Mouse (Mus musculus): ENCODE data around the gene Hamp2. TPM values are rescaled to one million over a fixed set of nuclear protein-coding genes. Genes with fewer than 3 reads are reported as not detected.
"Not testable (repeated sequence)": the region's sequence is repeated elsewhere in the genome, so short reads cannot be mapped to it uniquely, and the experiment has no call there.

The Hamp2 gene
- polyA plus RNA-seq (2011; ENCODE audit: insufficient read length, low read depth, missing spikeins) = not detected in 2 replicates

DNA sequence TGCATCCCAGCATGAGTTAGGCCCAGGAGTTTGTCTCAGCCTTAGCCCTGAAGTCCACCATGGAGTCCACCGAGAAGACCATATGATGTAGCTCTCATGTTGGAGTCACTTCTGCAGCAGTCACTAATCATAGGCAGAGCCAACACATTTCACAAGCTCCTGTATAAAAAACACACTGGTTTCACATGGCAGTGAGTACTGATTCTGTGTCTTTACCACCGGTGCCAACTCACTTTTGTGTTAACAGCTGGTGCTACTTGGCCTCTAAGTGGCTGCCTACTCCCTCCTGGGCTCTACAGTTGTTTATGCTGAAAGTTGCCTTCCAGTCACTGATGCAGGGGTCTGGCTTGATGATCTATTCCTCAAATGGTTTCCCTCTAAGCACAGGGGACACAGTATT is at the start of gene Hamp2:
Hamp2 (minus strand) TSS at position 101 of the 400 bp plus-strand sequence.
- H3K4me3 ChIP-seq (ENCODE audit: insufficient read depth, low read length); H3K4me1 ChIP-seq (ENCODE audit: control insufficient read depth, insufficient read depth, low read length); H3K27ac ChIP-seq (ENCODE audit: insufficient read depth, low read length): not testable (repeated sequence)

DNA sequence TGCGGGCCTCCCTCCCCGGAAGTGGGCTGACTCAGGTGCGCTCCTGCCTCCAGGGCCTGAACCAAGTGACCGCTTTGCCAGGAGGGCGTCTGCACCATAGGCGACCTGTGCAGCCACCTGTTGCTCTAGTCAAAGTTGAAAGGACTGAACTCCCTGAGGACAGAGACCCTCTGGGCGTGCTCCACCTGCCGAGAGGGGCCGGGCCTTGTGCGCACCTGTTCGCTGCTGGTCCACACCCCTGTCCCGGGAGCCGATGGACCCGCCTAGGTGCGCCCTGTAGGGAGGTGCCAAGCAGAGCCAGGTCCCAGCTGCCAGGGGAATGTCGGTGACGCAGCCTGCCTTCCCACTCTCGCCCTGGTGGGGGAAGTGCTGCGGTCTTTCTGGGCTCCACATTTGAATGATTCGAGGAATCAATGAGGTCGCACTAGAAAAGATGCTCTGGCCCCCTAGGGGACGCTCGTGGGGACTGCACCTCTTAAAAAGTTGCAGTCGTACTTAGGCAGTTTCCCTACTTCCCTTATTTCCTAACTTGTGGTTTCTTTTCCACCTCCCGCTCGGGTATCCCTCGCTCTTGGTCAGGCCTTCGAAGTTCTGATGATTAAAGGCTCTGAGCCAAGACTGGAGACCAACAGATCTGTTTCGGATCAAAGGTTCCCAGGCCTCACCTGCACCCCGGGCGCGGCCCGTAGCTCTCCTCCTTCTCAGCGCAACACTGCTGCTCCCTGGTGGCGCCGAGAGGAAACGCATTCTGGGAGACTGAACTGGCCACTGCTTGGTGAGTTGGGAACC is 49.2 kb upstream of the Hamp2 start, which contains the start of gene Fam187b:
Fam187b (plus strand) TSS at position 290 of the 789 bp plus-strand sequence.
- Histone ChIP-seq H3K4me1 (ENCODE audit: control insufficient read depth, insufficient read depth, low read length) (no peaks in the 10 kb centered on the region), H3K4me3 (ENCODE audit: insufficient read depth, low read length) (peak within 1 kb of the TSS; percentile 34), H3K27ac (ENCODE audit: insufficient read depth, low read length) (no peak within 1 kb of the TSS)
- TF ChIP-seq CTCF (IDR thresholded peaks at IDR 0.05; ENCODE audit: borderline replicate concordance, insufficient read depth, low read length) (peak; percentile 95), POLR2A (IDR thresholded peaks at IDR 0.05; ENCODE audit: low read depth, low read length) (no peak)

GRCm38 (mm10) chr7:30973251-30973500 is 48.7 kb upstream of the Hamp2 start, which contains the start of gene Lsr:
Gene Lsr, minus strand, starts transcription at chr7:30973464.
- Histone ChIP-seq H3K4me3 (ENCODE audit: insufficient read depth, low read length) (peak within 1 kb of the TSS; percentile 34), H3K27ac (ENCODE audit: insufficient read depth, low read length) (no peak within 1 kb of the TSS), H3K4me1 (ENCODE audit: control insufficient read depth, insufficient read depth, low read length) (no peaks in the 10 kb centered on the region)
- TF ChIP-seq POLR2A (IDR thresholded peaks at IDR 0.05; ENCODE audit: low read depth, low read length) (no peak), CTCF (IDR thresholded peaks at IDR 0.05; ENCODE audit: borderline replicate concordance, insufficient read depth, low read length) (no peak)

- H3K27ac ChIP-seq (ENCODE audit: insufficient read depth, low read length) = no peak overlapping the region
- no peak for TF ChIP-seq CTCF (IDR thresholded peaks at IDR 0.05; ENCODE audit: borderline replicate concordance, insufficient read depth, low read length)
- TF ChIP-seq POLR2A (IDR thresholded peaks at IDR 0.05; ENCODE audit: low read depth, low read length) = no peak
- no peaks in the 10 kb centered on the region for H3K4me1 ChIP-seq (ENCODE audit: control insufficient read depth, insufficient read depth, low read length)
- no peak overlapping the region for H3K4me3 ChIP-seq (ENCODE audit: insufficient read depth, low read length)
Measured at GRCm38 (mm10) chr7:30972426-30973250, 48.2 kb upstream of the Hamp2 start.

GRCm38 (mm10) chr7:30971901-30972300 is 47.4 kb upstream of the Hamp2 start:
- H3K4me1 ChIP-seq (ENCODE audit: control insufficient read depth, insufficient read depth, low read length) = no peaks in the 10 kb centered on the region
- no peak for TF ChIP-seq CTCF (IDR thresholded peaks at IDR 0.05; ENCODE audit: borderline replicate concordance, insufficient read depth, low read length)
- H3K4me3 ChIP-seq (ENCODE audit: insufficient read depth, low read length) = no peak overlapping the region
- no peak overlapping the region for H3K27ac ChIP-seq (ENCODE audit: insufficient read depth, low read length)

- TF ChIP-seq CTCF (IDR thresholded peaks at IDR 0.05; ENCODE audit: borderline replicate concordance, insufficient read depth, low read length) (no peak), POLR2A (IDR thresholded peaks at IDR 0.05; ENCODE audit: low read depth, low read length) (no peak)
- Histone ChIP-seq H3K27ac (ENCODE audit: insufficient read depth, low read length) (no peak overlapping the region), H3K4me1 (ENCODE audit: control insufficient read depth, insufficient read depth, low read length) (no peaks in the 10 kb centered on the region), H3K4me3 (ENCODE audit: insufficient read depth, low read length) (no peak overlapping the region)
Measured at GRCm38 (mm10) chr7:30969174-30969573, 44.7 kb upstream of the Hamp2 start.

- TF ChIP-seq CTCF (IDR thresholded peaks at IDR 0.05; ENCODE audit: borderline replicate concordance, insufficient read depth, low read length) (no peak), POLR2A (IDR thresholded peaks at IDR 0.05; ENCODE audit: low read depth, low read length) (no peak)
- Histone ChIP-seq H3K4me1 (ENCODE audit: control insufficient read depth, insufficient read depth, low read length) (no peaks in the 10 kb centered on the region), H3K4me3 (ENCODE audit: insufficient read depth, low read length) (no peak overlapping the region), H3K27ac (ENCODE audit: insufficient read depth, low read length) (no peak overlapping the region)
Measured at GRCm38 (mm10) chr7:30968611-30969010, 44.1 kb upstream of the Hamp2 start.

GRCm38 (mm10) chr7:30966657-30967056 is 42.2 kb upstream of the Hamp2 start:
- Histone ChIP-seq H3K4me1 (ENCODE audit: control insufficient read depth, insufficient read depth, low read length) (no peaks in the 10 kb centered on the region), H3K4me3 (ENCODE audit: insufficient read depth, low read length) (no peak overlapping the region), H3K27ac (ENCODE audit: insufficient read depth, low read length) (no peak overlapping the region)
- TF ChIP-seq CTCF (IDR thresholded peaks at IDR 0.05; ENCODE audit: borderline replicate concordance, insufficient read depth, low read length) = no peak
- no peak for TF ChIP-seq POLR2A (IDR thresholded peaks at IDR 0.05; ENCODE audit: low read depth, low read length)

DNA sequence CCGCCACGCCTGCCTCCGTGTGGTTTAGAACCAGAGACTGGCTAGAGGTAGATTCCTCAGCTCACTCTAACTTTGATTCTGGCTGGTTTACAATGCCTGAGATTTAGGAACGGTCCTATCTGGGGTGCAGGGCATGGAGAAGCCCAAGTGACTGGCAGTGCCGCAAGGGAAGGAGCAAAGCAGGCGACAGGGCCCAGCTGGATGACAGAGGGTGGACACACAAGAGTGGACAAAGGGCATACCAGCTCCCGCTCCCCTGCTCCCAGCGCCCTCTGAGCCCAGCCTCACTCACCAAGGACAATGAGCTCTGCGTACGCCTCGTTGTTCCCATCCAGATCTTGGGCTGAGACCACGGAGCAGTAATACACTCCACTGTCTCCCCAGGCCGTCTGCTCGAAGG is 41.2 kb upstream of the Hamp2 start:
- Histone ChIP-seq H3K27ac (ENCODE audit: insufficient read depth, low read length) (no peak overlapping the region), H3K4me3 (ENCODE audit: insufficient read depth, low read length) (no peak overlapping the region), H3K4me1 (ENCODE audit: control insufficient read depth, insufficient read depth, low read length) (no peaks in the 10 kb centered on the region)
- TF ChIP-seq POLR2A (IDR thresholded peaks at IDR 0.05; ENCODE audit: low read depth, low read length) (no peak), CTCF (IDR thresholded peaks at IDR 0.05; ENCODE audit: borderline replicate concordance, insufficient read depth, low read length) (no peak)

DNA sequence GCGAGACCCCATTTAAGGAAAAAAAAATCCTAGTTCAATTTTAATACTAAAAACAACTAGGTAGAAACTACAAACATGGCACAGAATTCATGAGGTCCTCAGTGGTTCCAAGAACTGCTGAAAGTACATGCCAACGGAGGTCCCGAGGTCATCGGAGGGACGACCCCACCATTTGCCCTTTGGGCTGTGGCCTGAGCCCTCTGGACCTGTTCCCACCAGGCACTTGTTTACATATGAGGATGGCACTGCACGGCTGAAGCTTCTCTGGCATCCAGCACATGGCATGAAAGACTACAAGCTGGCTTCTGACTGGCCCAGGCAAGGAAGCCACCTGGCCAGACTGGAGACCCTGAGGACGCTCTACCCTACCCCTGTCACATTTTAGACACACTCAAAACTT is 39.9 kb upstream of the Hamp2 start:
- Histone ChIP-seq H3K4me3 (ENCODE audit: insufficient read depth, low read length) (no peak overlapping the region), H3K4me1 (ENCODE audit: control insufficient read depth, insufficient read depth, low read length) (no peaks in the 10 kb centered on the region), H3K27ac (ENCODE audit: insufficient read depth, low read length) (no peak overlapping the region)
- TF ChIP-seq CTCF (IDR thresholded peaks at IDR 0.05; ENCODE audit: borderline replicate concordance, insufficient read depth, low read length) (no peak), POLR2A (IDR thresholded peaks at IDR 0.05; ENCODE audit: low read depth, low read length) (no peak)
